Mouse (Mus musculus): ENCODE data around the gene Fbxw5. TPM values are rescaled to one million over a fixed set of nuclear protein-coding genes. Genes with fewer than 3 reads are reported as not detected.

Gene Fbxw5
- polyA plus RNA-seq (2015; fragmentation: Nextera tagmentation; extraction: Ambion mirVana), result 57.5 and 65.2 TPM in 2 replicates

DNA sequence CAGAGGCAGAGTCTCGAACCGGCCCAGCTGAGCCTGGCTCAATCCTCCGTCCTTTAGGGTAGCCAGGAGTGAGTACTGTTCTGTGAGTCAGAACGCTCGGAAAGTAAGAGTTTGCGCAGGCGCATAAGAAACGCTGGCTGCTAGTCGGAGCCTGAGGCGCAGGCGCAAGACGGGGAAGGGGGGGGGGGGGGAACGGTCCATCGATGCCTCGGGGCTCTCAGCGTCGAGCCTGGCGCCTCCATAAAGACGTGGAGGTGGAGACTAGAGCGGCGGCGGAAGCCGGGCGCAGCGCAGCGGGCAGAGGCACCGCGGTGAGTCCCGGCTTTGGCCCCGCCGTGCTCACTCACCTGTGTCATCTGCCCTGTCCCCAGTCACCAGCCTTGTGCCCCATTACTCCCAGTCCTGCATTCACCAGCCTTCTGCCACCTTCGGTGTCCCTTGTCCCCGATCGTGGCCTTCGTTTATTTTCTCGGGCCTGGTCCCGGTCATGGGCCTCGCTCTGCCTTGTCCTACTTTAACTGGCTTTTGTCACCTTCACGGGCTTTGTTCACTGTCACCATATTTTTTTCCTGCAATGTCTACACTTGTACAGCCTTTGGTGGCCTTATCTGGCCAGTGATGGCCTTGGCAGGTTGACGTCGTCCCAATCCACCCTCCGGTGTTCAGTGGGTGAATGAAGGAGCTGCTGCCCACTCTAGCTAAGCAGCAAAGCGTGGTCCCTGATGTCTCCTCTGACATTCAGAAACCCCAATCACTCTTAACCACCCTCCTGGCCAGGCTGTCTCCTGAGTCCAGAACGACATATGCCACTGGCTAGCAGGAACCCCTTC, at the start of gene Fbxw5:
Gene Fbxw5, plus strand, starts transcription at position 175 of the 830 bp plus-strand sequence.
- no peaks in the 10 kb centered on the region for H3K9me3 ChIP-seq
- peak; percentile 86 for ATAC-seq
- H3K27me3 ChIP-seq (replicated peaks), result no peaks in the 10 kb centered on the region
- H3K9ac ChIP-seq, result peak within 1 kb of the TSS; percentile 87
- H3K4me1 ChIP-seq (replicated peaks), result peaks cover 27% of the 10 kb centered on the region
- H3K36me3 ChIP-seq, result peaks cover 7% of the 10 kb centered on the region
- 1% methylated on average over 40 of the region's 44 CpGs for WGBS
- peak within 1 kb of the TSS; percentile 84 for H3K4me2 ChIP-seq (replicated peaks)
- H3K27ac ChIP-seq, result peak within 1 kb of the TSS; percentile 44; the same call in 1 of the 2 replicates
- peak within 1 kb of the TSS; percentile 68 for H3K4me3 ChIP-seq (replicated peaks)

DNA sequence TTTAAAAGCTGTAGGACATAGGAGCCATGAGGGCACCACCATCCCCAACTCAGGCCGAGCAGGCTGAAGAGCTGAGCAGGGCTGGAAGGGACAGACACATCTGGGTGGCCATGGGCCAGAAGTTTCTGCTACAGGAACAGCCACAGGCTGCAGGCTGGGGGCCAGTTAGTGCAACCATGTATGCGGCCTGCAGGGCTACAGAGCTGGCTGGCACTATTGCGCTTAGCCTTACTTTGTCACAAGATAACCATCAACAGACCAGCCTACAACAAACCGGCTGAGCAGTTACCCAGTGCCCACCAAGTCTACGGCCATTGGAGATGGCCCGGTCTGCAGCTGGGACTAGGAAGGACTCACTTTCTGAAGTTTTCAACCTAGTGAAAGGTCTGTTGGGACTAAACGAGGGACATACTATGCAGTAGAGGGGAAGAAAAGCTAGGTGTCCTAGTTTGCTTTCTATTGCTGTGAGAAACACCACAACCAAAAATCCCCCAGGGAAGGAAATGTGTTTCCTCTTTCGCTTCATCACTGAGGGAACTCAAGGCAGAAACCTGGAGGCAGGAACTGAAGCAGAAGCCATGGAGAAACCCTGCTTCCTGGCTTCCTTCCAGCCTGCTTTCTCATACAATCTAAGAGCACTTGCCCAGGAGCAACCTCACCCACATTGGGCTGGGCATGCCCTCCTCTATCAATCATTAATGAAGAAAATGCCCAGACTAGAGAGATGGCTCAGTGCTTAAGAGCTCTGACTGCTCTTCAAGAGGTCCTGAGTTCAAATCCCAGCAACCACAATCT, 49.5 kb upstream of the Fbxw5 start:
- Histone ChIP-seq H3K36me3 (no peaks in the 10 kb centered on the region), H3K4me2 (replicated peaks) (no peak overlapping the region), H3K4me1 (replicated peaks) (peaks cover 3% of the 10 kb centered on the region; the same call in 1 of the 2 replicates), H3K27ac (no peak overlapping the region), H3K9me3 (no peaks in the 10 kb centered on the region), H3K4me3 (replicated peaks) (no peak overlapping the region), H3K27me3 (replicated peaks) (no peaks in the 10 kb centered on the region), H3K9ac (no peak overlapping the region)
- ATAC-seq, result no peak
- WGBS, result 77% methylated on average over 8 of the region's 8 CpGs

DNA sequence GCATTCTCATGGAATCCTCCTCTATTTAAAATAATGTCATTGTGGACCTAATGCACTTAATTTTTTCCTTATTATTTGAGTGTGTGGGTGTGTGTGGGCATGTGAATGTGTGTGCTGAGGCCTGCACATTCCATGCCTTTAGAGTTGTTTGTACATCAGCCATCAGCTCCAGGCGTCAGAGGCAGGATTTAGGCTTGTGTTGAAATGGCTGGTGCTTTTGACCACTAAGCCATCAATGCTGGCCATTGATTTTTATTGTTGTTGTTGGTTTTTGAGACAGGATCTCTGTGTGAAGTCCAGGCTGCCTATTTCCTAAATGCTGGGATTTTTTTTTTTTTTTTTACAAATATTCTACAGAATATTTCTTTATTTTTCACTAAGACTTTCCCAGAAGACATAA, 47.6 kb upstream of the Fbxw5 start:
- H3K36me3 ChIP-seq, result no peaks in the 10 kb centered on the region
- 31% methylated on average over 1 of the region's 1 CpGs for WGBS
- peaks cover 7% of the 10 kb centered on the region; the same call in 1 of the 2 replicates for H3K4me1 ChIP-seq (replicated peaks)
- H3K27ac ChIP-seq, result no peak overlapping the region
- no peak overlapping the region for H3K4me2 ChIP-seq (replicated peaks)
- no peak overlapping the region for H3K4me3 ChIP-seq (replicated peaks)
- no peaks in the 10 kb centered on the region for H3K9me3 ChIP-seq
- ATAC-seq, result no peak
- H3K9ac ChIP-seq, result no peak overlapping the region
- no peaks in the 10 kb centered on the region for H3K27me3 ChIP-seq (replicated peaks)

DNA sequence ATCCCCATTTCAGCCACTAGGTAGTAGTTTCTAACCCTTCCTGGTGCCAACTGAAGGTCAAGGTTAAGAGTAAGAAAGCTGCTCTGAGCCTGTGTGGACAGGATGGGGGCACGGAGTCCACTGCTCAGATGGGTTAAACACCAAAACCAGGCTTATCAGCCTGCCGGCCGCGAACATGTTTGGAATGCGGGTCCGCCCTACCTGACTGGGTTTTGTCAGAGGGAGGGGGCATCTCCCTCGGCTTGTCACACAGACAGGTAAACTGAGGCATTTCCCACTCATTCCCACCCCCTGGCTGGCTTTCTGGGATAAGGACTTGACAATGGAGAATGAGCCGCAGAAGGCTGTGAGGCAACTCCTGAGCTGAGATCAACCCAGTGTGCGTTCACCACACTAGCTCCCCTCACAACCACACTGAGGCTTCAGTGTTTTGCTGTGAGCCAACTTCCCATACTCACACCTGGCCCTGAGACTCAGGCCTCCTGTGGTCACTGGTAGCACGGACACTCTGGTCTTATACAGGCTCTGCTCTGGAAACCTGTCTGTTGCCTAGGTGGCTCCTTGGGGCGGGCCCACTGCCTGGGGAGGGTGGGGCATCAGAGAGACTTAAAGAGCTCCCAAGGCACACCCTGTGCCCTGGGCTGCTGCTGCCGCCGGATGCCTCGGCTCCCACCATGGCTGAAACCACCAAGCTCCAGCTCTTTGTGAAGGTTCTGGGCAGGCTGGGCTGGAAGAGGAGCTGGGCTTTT, 44.2 kb upstream of the Fbxw5 start, which contains the start of gene Clic3:
Gene Clic3, plus strand, starts transcription at position 634 of the 749 bp plus-strand sequence.
- Histone ChIP-seq H3K9me3 (no peaks in the 10 kb centered on the region), H3K4me2 (replicated peaks) (0 out of 2 replicates have a peak within 1 kb of the TSS, but pooled peaks have one; percentile 3), H3K9ac (no peak within 1 kb of the TSS), H3K4me3 (replicated peaks) (no peak within 1 kb of the TSS), H3K27ac (no peak within 1 kb of the TSS), H3K27me3 (replicated peaks) (no peaks in the 10 kb centered on the region), H3K4me1 (replicated peaks) (peaks cover 32% of the 10 kb centered on the region), H3K36me3 (no peaks in the 10 kb centered on the region)
- 42% methylated on average over 14 of the region's 14 CpGs for WGBS
- ATAC-seq, result peak; percentile 38; the same call in 1 of the 2 replicates

DNA sequence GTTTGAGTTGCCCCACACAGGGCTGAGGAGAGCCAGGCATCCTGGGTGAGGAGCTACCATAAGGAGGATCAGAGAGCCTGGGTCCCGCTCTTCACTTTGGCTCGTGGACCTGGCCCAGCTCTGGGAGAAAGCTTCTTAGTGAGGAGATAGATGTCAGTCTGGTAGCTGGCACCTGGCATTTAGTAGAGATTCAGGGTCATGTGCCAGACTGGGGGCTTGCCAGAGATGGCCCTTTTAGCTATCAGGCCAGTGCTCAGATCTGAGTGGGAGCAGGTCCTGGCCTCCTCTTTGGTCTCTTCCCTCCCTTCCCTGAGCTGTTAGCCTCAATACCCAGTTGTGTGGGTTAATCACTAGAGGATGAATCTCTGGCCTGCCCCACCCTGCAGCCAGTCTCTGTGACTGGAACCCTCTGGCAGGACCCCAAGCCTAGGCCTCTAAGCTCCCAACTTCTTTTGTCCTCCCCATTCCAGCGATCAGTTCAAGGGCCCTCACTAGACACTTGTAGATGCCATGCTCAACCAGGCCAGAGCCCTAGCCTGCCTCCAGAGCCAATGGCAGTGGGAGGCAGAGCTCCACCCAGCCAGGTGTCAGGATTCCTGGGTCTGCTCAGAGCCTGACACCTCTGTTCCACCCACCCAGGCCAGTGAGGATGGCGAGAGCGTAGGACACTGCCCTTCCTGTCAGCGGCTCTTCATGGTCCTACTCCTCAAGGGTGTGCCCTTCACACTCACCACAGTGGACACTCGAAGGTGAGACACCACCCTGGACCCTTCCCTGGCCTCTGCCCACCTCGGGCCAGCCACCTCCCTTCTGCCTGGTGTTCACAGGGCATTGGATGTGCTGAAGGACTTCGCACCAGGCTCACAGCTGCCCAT, 43.3 kb upstream of the Fbxw5 start:
- WGBS, result 80% methylated on average over 9 of the region's 9 CpGs
- Histone ChIP-seq H3K27ac (no peak overlapping the region), H3K4me3 (replicated peaks) (no peak overlapping the region), H3K4me1 (replicated peaks) (peaks cover 34% of the 10 kb centered on the region), H3K9ac (no peak overlapping the region), H3K27me3 (replicated peaks) (no peaks in the 10 kb centered on the region), H3K4me2 (replicated peaks) (0 out of 2 replicates have a peak overlapping the region, but pooled peaks have one; percentile 3), H3K9me3 (no peaks in the 10 kb centered on the region), H3K36me3 (no peaks in the 10 kb centered on the region)
- no peak for ATAC-seq

DNA sequence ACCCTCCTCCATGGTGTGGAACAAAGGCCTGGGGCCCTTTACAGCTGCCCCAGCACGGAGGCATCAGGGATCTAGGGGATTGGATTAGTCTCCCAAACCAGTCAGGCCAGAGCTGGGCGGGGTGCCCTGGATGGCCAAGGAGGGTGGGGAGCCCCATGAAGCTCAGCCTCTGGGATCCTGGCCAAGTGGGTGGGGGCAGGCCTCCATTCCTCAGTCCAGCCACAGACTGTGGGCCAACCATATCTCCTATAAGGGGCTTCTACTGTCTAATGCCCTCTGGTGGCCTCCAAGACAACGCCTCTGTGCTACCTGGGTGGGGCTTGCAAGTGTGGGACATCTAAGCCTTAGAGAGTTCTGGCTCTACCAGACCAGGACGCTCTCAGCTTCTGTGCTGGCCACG, 41.6 kb upstream of the Fbxw5 start:
- 0 out of 2 replicates have a peak overlapping the region, but pooled peaks have one; percentile 10 for H3K27ac ChIP-seq
- no peaks in the 10 kb centered on the region for H3K27me3 ChIP-seq (replicated peaks)
- H3K9ac ChIP-seq, result no peak overlapping the region
- H3K9me3 ChIP-seq, result no peaks in the 10 kb centered on the region
- H3K4me3 ChIP-seq (replicated peaks), result no peak overlapping the region
- WGBS, result 69% methylated on average over 5 of the region's 5 CpGs
- no peaks in the 10 kb centered on the region for H3K36me3 ChIP-seq
- peaks cover 34% of the 10 kb centered on the region for H3K4me1 ChIP-seq (replicated peaks)
- 0 out of 2 replicates have a peak overlapping the region, but pooled peaks have one; percentile 77 for H3K4me2 ChIP-seq (replicated peaks)
- peak; percentile 9; the same call in 1 of the 2 replicates for ATAC-seq

DNA sequence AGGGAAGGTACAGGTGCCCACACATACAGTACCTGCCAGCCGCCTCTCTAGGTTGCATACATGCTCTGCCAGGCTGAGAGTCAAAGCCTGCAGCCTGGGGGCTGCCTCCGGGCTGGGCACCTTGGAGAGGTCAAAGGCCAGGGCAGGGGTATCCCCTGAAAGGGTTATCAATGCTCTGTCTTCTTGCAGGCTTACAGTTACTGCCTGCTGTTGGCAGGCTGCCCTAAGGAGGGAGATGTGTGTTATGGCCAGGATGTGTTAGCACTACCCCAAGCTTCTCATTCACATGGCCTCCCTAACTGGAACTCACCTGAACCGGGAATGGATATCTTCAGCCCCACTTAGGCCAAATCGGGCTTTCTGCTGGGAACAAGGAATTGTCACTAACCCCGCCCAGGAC, 40.4 kb upstream of the Fbxw5 start:
- H3K27me3 ChIP-seq (replicated peaks), result no peaks in the 10 kb centered on the region
- no peaks in the 10 kb centered on the region for H3K9me3 ChIP-seq
- peak overlapping the region; percentile 83 for H3K27ac ChIP-seq
- peak; percentile 9 for ATAC-seq
- H3K4me1 ChIP-seq (replicated peaks), result peaks cover 34% of the 10 kb centered on the region
- 29% methylated on average over 5 of the region's 5 CpGs for WGBS
- peak overlapping the region; percentile 64 for H3K4me3 ChIP-seq (replicated peaks)
- H3K36me3 ChIP-seq, result no peaks in the 10 kb centered on the region
- peak overlapping the region; percentile 66 for H3K9ac ChIP-seq
- H3K4me2 ChIP-seq (replicated peaks), result peak overlapping the region; percentile 77

DNA sequence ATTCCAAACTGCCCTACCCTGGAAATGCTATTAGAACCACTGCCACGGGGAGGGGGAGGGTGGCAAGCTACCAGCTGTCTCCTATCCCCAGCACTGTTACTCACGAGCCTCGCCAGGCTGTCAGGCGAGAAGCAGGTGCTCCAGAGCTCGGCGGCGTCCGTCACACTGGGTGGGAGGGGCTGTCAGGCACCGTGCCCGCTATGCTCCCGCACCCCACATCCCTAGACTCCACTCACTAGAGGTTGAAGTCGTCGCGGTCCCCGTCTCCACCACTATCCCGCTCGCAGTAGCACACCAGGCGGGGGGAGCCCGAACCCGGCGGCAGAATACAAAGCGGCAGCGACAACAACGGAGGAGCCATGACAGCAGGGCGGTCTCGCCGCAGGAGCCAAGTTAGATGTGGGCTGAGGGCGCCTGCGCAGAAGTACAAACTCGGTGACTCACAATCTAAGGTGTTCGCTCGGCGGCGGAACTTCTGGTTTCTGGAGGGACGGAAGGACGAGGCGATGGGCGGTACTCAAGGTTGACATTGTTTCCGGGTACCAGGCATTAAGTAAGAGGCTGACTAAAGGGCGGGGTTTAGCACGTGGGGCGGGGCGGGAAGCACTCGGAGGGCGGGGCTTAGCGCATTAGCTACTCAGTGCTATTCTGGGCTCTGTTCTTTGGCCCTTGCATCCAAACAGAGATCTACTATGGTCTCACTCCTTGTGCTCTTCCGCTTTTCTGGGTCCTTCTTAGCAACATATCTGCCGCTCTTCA, 39.8 kb upstream of the Fbxw5 start, which contains the start of gene Paxx:
Gene Paxx, minus strand, starts transcription at position 544 of the 759 bp plus-strand sequence.
- Histone ChIP-seq H3K4me2 (replicated peaks) (peak within 1 kb of the TSS; percentile 77), H3K27ac (peak within 1 kb of the TSS; percentile 83), H3K36me3 (no peaks in the 10 kb centered on the region), H3K4me3 (replicated peaks) (peak within 1 kb of the TSS; percentile 64), H3K4me1 (replicated peaks) (peaks cover 37% of the 10 kb centered on the region), H3K27me3 (replicated peaks) (no peaks in the 10 kb centered on the region), H3K9ac (peak within 1 kb of the TSS; percentile 66), H3K9me3 (no peaks in the 10 kb centered on the region)
- ATAC-seq, result peak; percentile 92
- under 1% methylated on average over 48 of the region's 48 CpGs for WGBS

DNA sequence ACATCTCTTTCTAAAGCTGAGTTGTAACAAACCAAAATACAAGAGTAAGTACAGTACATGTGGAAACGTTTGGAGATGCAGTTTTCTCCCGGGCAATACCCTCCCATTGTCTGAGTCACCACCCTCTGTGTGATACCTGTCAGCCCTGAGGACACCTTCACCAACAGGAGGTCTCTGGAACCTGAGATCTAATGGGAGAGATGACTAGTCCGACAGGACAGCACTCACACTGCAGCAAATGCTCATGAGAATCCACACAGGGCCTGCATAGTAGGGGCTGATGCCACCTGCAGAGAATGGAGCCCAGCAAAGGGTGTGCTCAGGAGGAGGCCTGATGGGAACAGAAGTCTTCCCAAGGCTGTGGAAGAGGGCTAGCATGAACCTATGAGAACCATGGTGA, 39.1 kb upstream of the Fbxw5 start:
- Histone ChIP-seq H3K4me3 (replicated peaks) (peak overlapping the region; percentile 64), H3K9me3 (no peaks in the 10 kb centered on the region), H3K4me2 (replicated peaks) (peak overlapping the region; percentile 77), H3K9ac (no peak overlapping the region), H3K36me3 (no peaks in the 10 kb centered on the region), H3K27ac (peak overlapping the region; percentile 75), H3K27me3 (replicated peaks) (no peaks in the 10 kb centered on the region), H3K4me1 (replicated peaks) (peaks cover 34% of the 10 kb centered on the region)
- 0 out of 2 replicates have a peak, but pooled peaks have one; percentile 0 for ATAC-seq
- WGBS, result 25% methylated on average over 3 of the region's 3 CpGs

DNA sequence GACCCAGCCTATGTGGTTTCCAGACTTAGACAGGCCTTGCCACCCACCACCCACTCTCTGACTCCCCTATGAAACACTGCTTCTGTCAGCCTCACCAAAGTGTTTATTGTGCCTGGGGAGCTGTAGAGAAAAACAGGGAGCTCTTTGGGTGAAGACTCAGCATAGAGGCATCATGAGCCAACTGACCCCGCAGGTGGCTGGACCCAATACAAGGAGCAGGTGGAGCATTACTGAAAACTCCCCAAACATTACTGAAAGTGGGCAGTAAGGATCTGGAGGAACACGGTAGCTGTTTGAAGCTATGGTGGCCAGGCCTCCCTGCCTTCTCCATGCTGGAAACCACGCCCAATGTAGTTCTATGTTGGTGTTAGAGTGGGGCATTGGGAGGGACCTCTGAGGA, 36.9 kb upstream of the Fbxw5 start:
- ATAC-seq, result no peak
- no peak overlapping the region for H3K4me3 ChIP-seq (replicated peaks)
- no peaks in the 10 kb centered on the region for H3K36me3 ChIP-seq

More for the DNA sequence above, 36.9 kb upstream of the Fbxw5 start:
- peaks cover 35% of the 10 kb centered on the region for H3K4me1 ChIP-seq (replicated peaks)
- H3K9ac ChIP-seq, result no peak overlapping the region
- H3K27me3 ChIP-seq (replicated peaks), result no peaks in the 10 kb centered on the region
- H3K9me3 ChIP-seq, result no peaks in the 10 kb centered on the region
- no peak overlapping the region for H3K27ac ChIP-seq
- 91% methylated on average over 3 of the region's 3 CpGs for WGBS
- H3K4me2 ChIP-seq (replicated peaks), result no peak overlapping the region

All from intestine, embryonic 15.5 days (tissue).